Mouse (Mus musculus): ENCODE data around the gene Krt82.
"Not testable (repeated sequence)": the region's sequence is repeated elsewhere in the genome, so short reads cannot be mapped to it uniquely, and the experiment has no call there.

Gene Krt82

DNA sequence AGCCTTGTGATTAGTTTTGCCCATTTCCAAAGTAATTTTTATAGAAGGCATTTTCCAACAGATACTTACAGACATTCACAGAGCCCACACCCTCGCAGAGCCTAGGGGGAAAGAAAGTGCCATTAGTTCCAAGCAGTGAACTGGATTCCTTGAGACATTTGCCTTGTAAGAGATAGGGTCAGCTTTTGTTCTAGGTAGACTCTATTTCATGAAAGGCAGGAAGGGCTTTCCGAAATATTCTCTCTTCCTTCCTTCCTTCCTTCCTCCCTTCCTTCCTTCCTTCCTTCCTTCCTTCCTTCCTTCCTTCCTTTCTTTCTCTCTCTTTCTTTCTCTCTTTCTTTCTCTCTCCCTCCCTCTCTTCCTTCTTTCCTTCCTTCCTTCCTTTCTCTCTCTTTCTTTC, 33.3 kb downstream of the Krt82 start, which contains the start of gene Gm49425:
Gm49425 (minus strand) TSS at position 101 of the 400 bp plus-strand sequence.
- not testable (repeated sequence) for DNase-seq (ENCODE audit: low read depth, low spot score)

DNA sequence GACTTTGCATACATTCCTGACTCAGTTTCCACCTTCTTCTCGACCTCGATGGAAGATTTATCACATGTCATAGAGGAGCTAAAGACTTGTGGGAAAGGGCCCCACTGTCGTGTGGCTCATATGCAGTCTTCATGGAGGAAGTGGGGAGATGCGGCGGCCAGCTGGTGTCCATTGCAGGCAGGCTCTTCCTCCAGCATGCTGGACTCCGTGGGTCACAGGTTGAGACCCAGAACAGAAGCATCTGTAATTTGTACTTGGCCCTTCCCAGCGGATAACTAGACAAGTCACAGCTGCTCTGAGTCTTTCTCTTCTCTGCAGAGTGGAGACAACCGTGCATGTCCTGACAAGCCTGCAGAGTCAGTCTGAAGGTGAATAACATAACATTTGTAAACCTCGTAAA, 42.2 kb downstream of the Krt82 start:
- no peak for DNase-seq (ENCODE audit: low read depth, low spot score)

DNA sequence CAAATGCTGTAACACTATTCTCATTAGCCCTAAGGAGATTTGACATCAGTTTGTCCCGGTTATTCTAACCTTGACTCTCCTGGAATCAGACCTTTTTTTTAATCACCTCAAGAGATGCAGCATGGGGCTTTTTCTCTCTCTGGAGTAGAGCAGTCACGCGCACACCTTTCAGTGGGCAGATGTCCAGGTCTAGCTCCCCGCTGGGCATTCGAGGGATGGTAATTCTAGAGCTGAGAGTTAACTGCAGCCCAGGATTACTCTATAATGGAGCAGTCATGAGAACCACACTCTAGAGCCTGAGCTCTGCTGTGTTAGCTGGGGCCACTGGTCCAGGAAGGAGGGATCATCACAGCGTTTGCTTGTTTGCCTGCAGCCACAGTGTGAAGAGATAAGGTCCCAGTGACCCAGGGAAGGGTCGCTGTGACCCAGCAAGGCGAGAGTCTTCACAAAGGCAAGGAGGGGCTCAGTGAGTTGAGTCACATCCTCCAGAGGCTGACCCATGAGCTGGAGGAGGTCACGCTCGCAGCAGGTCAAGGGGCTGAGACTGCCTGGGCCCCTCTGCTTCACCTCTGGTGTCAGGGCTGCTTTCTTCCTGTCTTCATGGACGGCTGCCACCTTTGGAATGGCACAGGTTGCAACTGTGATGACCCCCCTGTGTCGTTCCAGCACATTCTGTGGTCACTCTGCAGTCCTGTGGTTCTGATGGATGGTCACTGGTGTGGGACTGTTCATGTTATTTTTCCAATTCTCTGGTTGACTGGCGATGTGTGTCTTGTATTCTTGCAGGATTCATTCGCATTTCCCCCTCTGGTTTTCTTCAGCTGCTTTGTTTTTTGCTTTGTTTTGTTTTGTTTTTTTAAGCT, 43.3 kb downstream of the Krt82 start:
- DNase-seq (ENCODE audit: low read depth, low spot score), result no peak

DNA sequence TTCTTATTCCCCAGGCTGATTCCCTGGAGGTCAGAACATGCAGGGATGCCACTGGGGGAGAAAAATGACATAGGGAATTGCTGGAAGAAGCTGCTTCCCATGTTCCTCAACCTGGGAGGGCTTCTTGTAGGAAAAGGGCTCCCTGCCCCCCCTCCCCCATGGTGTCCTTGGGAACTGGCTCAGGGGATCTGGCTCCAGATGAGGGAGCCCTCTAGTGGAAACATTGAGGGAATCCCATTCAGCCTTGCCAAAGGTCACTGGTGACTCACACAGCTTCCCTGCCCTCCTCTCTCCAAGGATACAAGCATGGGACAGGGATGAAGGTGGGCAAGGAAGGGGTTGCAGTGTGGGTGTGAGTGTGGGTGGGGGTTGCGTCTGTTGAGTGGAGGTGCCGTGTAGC, 53.3 kb downstream of the Krt82 start:
- no peak for DNase-seq (ENCODE audit: low read depth, low spot score)

DNA sequence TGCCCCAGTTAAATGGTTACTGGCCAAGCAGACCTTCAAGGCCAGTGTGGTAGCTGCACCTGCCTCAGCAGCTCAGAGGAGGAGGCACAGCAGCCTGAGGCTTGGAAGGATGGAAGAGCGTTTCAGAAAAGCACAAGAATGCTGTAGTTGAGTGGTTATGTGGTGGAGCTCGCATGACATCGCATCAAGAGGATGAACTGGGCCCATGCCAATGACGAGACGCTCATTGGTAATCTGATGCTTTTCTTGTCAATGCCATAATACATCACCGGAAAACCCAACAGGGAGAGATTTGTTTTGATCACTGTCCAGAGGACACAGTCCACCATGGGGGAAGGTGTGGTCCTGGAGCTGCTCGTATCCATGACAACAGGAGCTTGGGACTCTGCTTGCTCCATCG, 55.2 kb downstream of the Krt82 start:
- DNase-seq (ENCODE audit: low read depth, low spot score), result no peak

DNA sequence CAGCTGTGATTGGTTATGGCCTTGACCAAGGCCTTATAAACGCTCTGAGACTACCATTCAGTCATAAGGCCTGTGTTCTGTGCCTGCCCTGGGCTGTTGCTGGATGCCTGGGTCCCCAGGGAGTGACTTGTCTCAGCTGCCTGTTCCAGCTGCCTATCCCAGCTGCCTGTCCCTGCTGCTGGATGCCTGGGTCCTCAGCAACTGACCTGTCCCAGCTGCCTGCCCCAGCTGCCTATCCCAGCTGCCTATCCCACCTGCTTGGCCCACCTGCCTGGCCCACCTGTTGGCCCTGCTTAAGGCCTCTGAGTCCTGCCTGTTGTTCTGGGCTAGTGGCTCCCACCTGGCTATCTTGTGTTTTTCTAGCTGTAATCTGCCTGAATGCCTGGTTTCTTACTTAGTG, 56.3 kb downstream of the Krt82 start:
- DNase-seq (ENCODE audit: low read depth, low spot score), result no peak

DNA sequence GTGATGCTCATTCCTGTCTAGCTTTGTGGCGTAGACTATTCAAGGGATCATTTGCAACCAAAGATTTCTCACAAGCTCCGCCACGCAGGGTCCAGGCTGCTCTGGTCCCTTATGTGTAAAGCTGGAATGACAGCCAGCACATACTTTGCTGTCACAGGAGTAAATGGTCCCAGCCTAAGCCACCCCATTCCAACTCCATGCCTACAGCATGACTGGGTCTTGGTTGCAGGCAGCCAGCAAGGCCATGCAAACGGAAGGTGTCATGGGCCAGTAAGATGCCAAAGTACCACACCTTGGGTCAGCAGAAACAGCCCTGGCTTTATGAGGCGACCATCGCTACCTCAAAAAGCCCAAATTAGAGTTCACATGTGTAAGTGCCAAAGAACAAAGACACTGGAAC, 56.8 kb downstream of the Krt82 start:
- no peak for DNase-seq (ENCODE audit: low read depth, low spot score)

DNA sequence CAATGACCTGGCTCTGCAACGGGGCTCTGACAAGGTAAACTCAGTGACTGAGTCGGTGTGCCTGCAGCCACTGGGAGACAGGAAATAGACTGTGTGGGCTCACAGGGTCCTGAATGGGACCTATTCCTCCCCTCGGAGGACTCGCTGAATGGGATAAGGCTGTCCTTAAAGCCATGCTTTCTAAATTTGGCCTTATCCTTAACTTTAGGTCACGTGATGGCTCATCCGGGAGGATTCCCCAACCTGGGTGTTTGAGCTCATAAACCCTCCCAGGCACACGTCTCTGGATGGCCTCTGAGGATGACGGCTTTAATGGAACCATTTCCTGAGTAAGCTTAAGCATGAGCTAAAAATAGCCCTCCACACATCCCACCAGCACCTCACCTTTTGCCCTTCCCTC, 57.7 kb downstream of the Krt82 start:
- DNase-seq (ENCODE audit: low read depth, low spot score), result no peak

DNA sequence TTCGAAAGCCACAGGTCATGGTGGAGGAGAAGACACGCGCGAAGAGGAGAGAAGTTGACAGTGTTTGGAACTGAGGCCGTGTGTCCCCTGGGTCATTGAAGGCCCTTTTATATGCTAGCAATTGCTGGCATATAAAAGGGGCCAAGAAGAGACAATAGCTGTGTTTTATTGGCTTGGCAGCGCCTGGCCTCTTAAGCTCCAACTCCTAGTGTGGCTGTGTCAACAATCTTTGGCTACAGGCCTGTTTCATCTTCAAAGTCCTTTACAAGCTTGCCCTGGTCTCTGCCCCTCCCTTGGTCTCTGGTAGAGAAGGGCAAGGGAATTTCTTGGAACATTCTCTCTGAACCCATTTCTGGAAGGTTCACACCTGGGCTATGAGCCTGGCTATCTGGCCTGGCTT, 59.0 kb downstream of the Krt82 start, which contains the start of gene Krt83:
Krt83 (minus strand) TSS at position 82 of the 400 bp plus-strand sequence.
- DNase-seq (ENCODE audit: low read depth, low spot score), result no peak
